Mouse (Mus musculus): ENCODE data around the gene Dcps. TPM values are rescaled to one million over a fixed set of nuclear protein-coding genes. Genes with fewer than 3 reads are reported as not detected.

The Dcps gene
- polyA plus RNA-seq, 1 experiment from 2014 or later, result 43.4 TPM

- 82% methylated on average over 1 of the region's 1 CpGs for WGBS (ENCODE audit: insufficient replicate concordance)
- peaks cover 31% of the 10 kb centered on the region for H3K4me1 ChIP-seq (ENCODE audit: control insufficient read depth, low read depth, low read length)
Measured at GRCm38 (mm10) chr9:35095726-35096125, 80.1 kb downstream of the Dcps start.

DNA sequence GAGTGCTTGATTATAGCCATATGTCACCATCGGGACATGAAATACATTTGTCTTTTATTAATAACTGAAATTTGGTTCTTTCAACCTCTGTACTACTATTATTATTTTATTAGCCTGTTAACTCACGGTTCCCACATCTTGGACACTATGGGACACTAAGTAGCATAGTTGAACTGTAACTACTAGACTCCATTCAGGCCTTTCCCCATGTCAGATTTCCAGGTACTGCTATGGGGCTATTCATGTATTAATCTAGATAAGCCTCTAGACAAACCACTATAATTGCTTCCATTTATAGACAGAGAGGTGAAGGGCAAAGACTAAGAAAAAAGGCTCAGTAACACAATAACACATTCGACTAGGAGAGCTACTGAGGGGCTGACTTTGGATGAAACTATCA is 82.5 kb downstream of the Dcps start:
- H3K36me3 ChIP-seq (ENCODE audit: control insufficient read depth, insufficient read depth), result no peaks in the 10 kb centered on the region; the same call in none of the 2 replicates
- no peak for ATAC-seq (ENCODE audit: low read depth)
- WGBS (ENCODE audit: insufficient replicate concordance), result 76% methylated on average over 3 of the region's 3 CpGs
- H3K4me2 ChIP-seq (ENCODE audit: low read depth, low read length), result no peak overlapping the region
- H3K9ac ChIP-seq (ENCODE audit: low read depth, low read length), result no peak overlapping the region
- H3K9me3 ChIP-seq (replicated peaks; ENCODE audit: control insufficient read depth, low read length), result no peaks in the 10 kb centered on the region
- H3K4me3 ChIP-seq (ENCODE audit: low read depth, low read length), result no peak overlapping the region
- H3K27ac ChIP-seq (ENCODE audit: low read length), result no peak overlapping the region
- H3K27me3 ChIP-seq (ENCODE audit: control insufficient read depth, insufficient read depth, low read depth, low read length), result no peaks in the 10 kb centered on the region
- peaks cover 21% of the 10 kb centered on the region for H3K4me1 ChIP-seq (ENCODE audit: control insufficient read depth, low read depth, low read length)

More at GRCm38 (mm10) chr9:35095726-35096125, 80.1 kb downstream of the Dcps start:
- no peak for ATAC-seq (ENCODE audit: low read depth)
- H3K4me3 ChIP-seq (ENCODE audit: low read depth, low read length), result no peak overlapping the region
- no peak overlapping the region for H3K9ac ChIP-seq (ENCODE audit: low read depth, low read length)
- no peak overlapping the region for H3K4me2 ChIP-seq (ENCODE audit: low read depth, low read length)
- no peak overlapping the region for H3K27ac ChIP-seq (ENCODE audit: low read length)
- no peaks in the 10 kb centered on the region; the same call in none of the 2 replicates for H3K36me3 ChIP-seq (ENCODE audit: control insufficient read depth, insufficient read depth)
- H3K9me3 ChIP-seq (replicated peaks; ENCODE audit: control insufficient read depth, low read length), result no peaks in the 10 kb centered on the region
- H3K27me3 ChIP-seq (ENCODE audit: control insufficient read depth, insufficient read depth, low read depth, low read length), result no peaks in the 10 kb centered on the region

- no peaks in the 10 kb centered on the region for H3K27me3 ChIP-seq (ENCODE audit: control insufficient read depth, insufficient read depth, low read depth, low read length)
- no peak overlapping the region for H3K4me2 ChIP-seq (ENCODE audit: low read depth, low read length)
- H3K9me3 ChIP-seq (replicated peaks; ENCODE audit: control insufficient read depth, low read length), result no peaks in the 10 kb centered on the region
- no peak for ATAC-seq (ENCODE audit: low read depth)
- H3K27ac ChIP-seq (ENCODE audit: low read length), result no peak overlapping the region
- WGBS (ENCODE audit: insufficient replicate concordance), result 84% methylated on average over 2 of the region's 2 CpGs
- H3K36me3 ChIP-seq (ENCODE audit: control insufficient read depth, insufficient read depth), result no peaks in the 10 kb centered on the region; the same call in none of the 2 replicates
- H3K9ac ChIP-seq (ENCODE audit: low read depth, low read length), result no peak overlapping the region
- peaks cover 16% of the 10 kb centered on the region for H3K4me1 ChIP-seq (ENCODE audit: control insufficient read depth, low read depth, low read length)
- no peak overlapping the region for H3K4me3 ChIP-seq (ENCODE audit: low read depth, low read length)
Measured at GRCm38 (mm10) chr9:35092904-35093303, 83.0 kb downstream of the Dcps start.

Other genes starting within 250 kb of the Dcps start
- 21.7 and 22.3 TPM in 2 replicates for gene St3gal4, start 56.8 kb downstream of the Dcps start, polyA plus RNA-seq (2015; fragmentation: Nextera tagmentation; extraction: Ambion mirVana)
- 48.2 and 51.5 TPM in 2 replicates for gene Srpr, start 24.1 kb upstream of the Dcps start, polyA plus RNA-seq (2015; fragmentation: Nextera tagmentation; extraction: Ambion mirVana)
- gene Tirap, start 24.2 kb upstream of the Dcps start, polyA plus RNA-seq (2015; fragmentation: Nextera tagmentation; extraction: Ambion mirVana), result 7.2 and 8.5 TPM in 2 replicates
- 20.2 and 20.5 TPM in 2 replicates for gene Foxred1, start 35.0 kb upstream of the Dcps start, polyA plus RNA-seq (2015; fragmentation: Nextera tagmentation; extraction: Ambion mirVana)
- 9.9 TPM in 2 replicates for gene Fam118b, start 91.7 kb upstream of the Dcps start, polyA plus RNA-seq (2015; fragmentation: Nextera tagmentation; extraction: Ambion mirVana)
- 10.5 and 11.2 TPM in 2 replicates for gene Rpusd4, start 91.8 kb upstream of the Dcps start, polyA plus RNA-seq (2015; fragmentation: Nextera tagmentation; extraction: Ambion mirVana)
- 0.30 and 0.42 TPM in 2 replicates for gene Cdon, start 245.1 kb upstream of the Dcps start, polyA plus RNA-seq (2015; fragmentation: Nextera tagmentation; extraction: Ambion mirVana)

Data from liver, embryonic 16.5 days (tissue).